Mouse (Mus musculus) limb, embryonic 14.5 days (tissue): Measurements from ENCODE around the gene Ms4a15. TPM values are rescaled to one million over a fixed set of nuclear protein-coding genes. Genes with fewer than 3 reads are reported as not detected.

Experiments
- ATAC-seq: fragments of 200-750 bp; cut with Nextera tagmentation; 2 replicates; pipeline ENCODE4 v1.8.0; 2017; ENCODE audit warnings: low read depth, moderate number of reproducible peaks, moderate TSS enrichment; ENCODE audit not compliant: low FRiP score
- DNase-seq: peaks from one replicate; pipeline ENCODE4 v3.0.0-alpha.2; 2015; ENCODE audit warnings: low spot score
- H3K27ac ChIP-seq: fragments of 300-500 bp; sonication (generic); replicated peaks from 2 replicates; pipeline ENCODE4 v1.5.1; 2014; ENCODE audit warnings: low read depth, mild to moderate bottlenecking, low read length, moderate library complexity, mixed read lengths
- H3K27me3 ChIP-seq: fragments of 300-500 bp; sonication (generic); 2 replicates; pipeline ENCODE4 v1.6.1; 2014; ENCODE audit warnings: low read length, mixed read lengths; ENCODE audit not compliant: control insufficient read depth, insufficient read depth
- H3K36me3 ChIP-seq: fragments of 300-500 bp; sonication (generic); 2 replicates; pipeline ENCODE4 v1.6.1; 2014; ENCODE audit warnings: mild to moderate bottlenecking, low read length, moderate library complexity, mixed read lengths; ENCODE audit not compliant: control insufficient read depth, insufficient read depth
- H3K4me1 ChIP-seq: fragments of 300-500 bp; sonication (generic); 2 replicates; pipeline ENCODE4 v1.6.1; 2014; ENCODE audit warnings: antibody characterized with exemption, low read length, mixed read lengths; ENCODE audit not compliant: control insufficient read depth, insufficient read depth
- H3K4me2 ChIP-seq: fragments of 300-500 bp; sonication (generic); replicated peaks from 2 replicates; pipeline ENCODE4 v1.6.1; 2014; ENCODE audit warnings: low read depth, mild to moderate bottlenecking, low read length, moderate library complexity; ENCODE audit not compliant: severe bottlenecking
- H3K4me3 ChIP-seq: fragments of 300-500 bp; sonication (generic); replicated peaks from 2 replicates; pipeline ENCODE4 v1.5.1; 2014; ENCODE audit warnings: low read length
- H3K9ac ChIP-seq: fragments of 300-500 bp; sonication (generic); 2 replicates; pipeline ENCODE4 v1.6.1; 2014; ENCODE audit warnings: mild to moderate bottlenecking, low read depth, low read length, moderate library complexity; ENCODE audit not compliant: severe bottlenecking
- H3K9me3 ChIP-seq: fragments of 300-500 bp; sonication (generic); 2 replicates; pipeline ENCODE4 v1.6.1; 2016; ENCODE audit warnings: low read length; ENCODE audit not compliant: control insufficient read depth
- POLR2A ChIP-seq: fragments of 200-500 bp; IDR thresholded peaks from 2 replicates; pipeline ENCODE4 v1.8.0; 2012; ENCODE audit warnings: inconsistent platforms, mild to moderate bottlenecking, moderate library complexity, borderline replicate concordance; ENCODE audit not compliant: insufficient read depth, insufficient read length; ENCODE audit errors: extremely low read depth
- WGBS: fragments of 180-500 bp; shearing (Covaris S2); extraction: QIAGEN DNeasy Blood & Tissue Kit; methylation state at CpG from one replicate; pipeline ENCODE4 v1.1.7; 2014; 5-methylcytosine and 5-hydroxymethylcytosine counted together
- polyA plus RNA-seq, 2 experiments: library from polyadenylated mRNA; depleted of rRNA in 1 of 2; stranded (reverse) in 1 of 2; unstranded in 1 of 2; fragments of >200 nt; fragmentation: Nextera tagmentation in 1 of 2; extraction: Ambion mirVana in 1 of 2; gene quantifications; 2 replicates each; pipeline versions ENCODE4 v1.2.1 to v1.2.3; 2012 to 2014

Ms4a15 gene
- polyA plus RNA-seq, 2 experiments, result not detected

- Histone ChIP-seq H3K4me1 (no peaks in the 10 kb centered on the region), H3K4me3 (no peak overlapping the region), H3K27me3 (no peaks in the 10 kb centered on the region), H3K4me2 (0 out of 2 replicates have a peak overlapping the region, but pooled peaks have one; percentile 21), H3K27ac (no peak overlapping the region), H3K9me3 (no peaks in the 10 kb centered on the region), H3K36me3 (no peaks in the 10 kb centered on the region), H3K9ac (no peak overlapping the region)
- ATAC-seq (no peak), DNase-seq (no peak)
- 24% methylated on average over 14 of the region's 14 CpGs for WGBS
- no peak for TF ChIP-seq POLR2A
These were observed 9.9 kb downstream of the Ms4a15 start for GRCm38 (mm10) chr19:10983146-10983545.

- no peak for ATAC-seq
- TF ChIP-seq POLR2A, result no peak
These were observed 12.8 kb downstream of the Ms4a15 start for GRCm38 (mm10) chr19:10980210-10980609.

GRCm38 (mm10) chr19:10979184-10980168 lies 13.6 kb downstream of the Ms4a15 start:
- H3K4me1 ChIP-seq, result no peaks in the 10 kb centered on the region
- H3K4me2 ChIP-seq, result no peak overlapping the region
- H3K9ac ChIP-seq, result no peak overlapping the region
- ATAC-seq (peak; percentile 55; the same call in 1 of the 2 replicates), DNase-seq (peak; percentile 61)
- no peak for TF ChIP-seq POLR2A
- WGBS, result 10% methylated on average over 18 of the region's 18 CpGs
- H3K9me3 ChIP-seq, result no peaks in the 10 kb centered on the region
- no peak overlapping the region for H3K4me3 ChIP-seq
- H3K36me3 ChIP-seq, result no peaks in the 10 kb centered on the region
- no peaks in the 10 kb centered on the region for H3K27me3 ChIP-seq
- H3K27ac ChIP-seq, result no peak overlapping the region

More at GRCm38 (mm10) chr19:10980210-10980609, 12.8 kb downstream of the Ms4a15 start:
- Histone ChIP-seq H3K36me3 (no peaks in the 10 kb centered on the region), H3K27ac (no peak overlapping the region), H3K4me3 (no peak overlapping the region), H3K4me2 (no peak overlapping the region), H3K9ac (no peak overlapping the region), H3K27me3 (no peaks in the 10 kb centered on the region), H3K9me3 (no peaks in the 10 kb centered on the region), H3K4me1 (no peaks in the 10 kb centered on the region)
- no peak for DNase-seq
- WGBS, result 86% methylated on average over 5 of the region's 5 CpGs

- peak; percentile 31 for DNase-seq
These were observed 16.7 kb downstream of the Ms4a15 start for GRCm38 (mm10) chr19:10976318-10976717.

GRCm38 (mm10) chr19:10975187-10975586 lies 17.9 kb downstream of the Ms4a15 start:
- ATAC-seq (no peak), DNase-seq (no peak)
- no peaks in the 10 kb centered on the region for H3K9me3 ChIP-seq
- no peaks in the 10 kb centered on the region for H3K27me3 ChIP-seq
- TF ChIP-seq POLR2A, result no peak
- no peaks in the 10 kb centered on the region for H3K4me1 ChIP-seq
- no peak overlapping the region for H3K27ac ChIP-seq
- no peak overlapping the region for H3K4me3 ChIP-seq
- no peaks in the 10 kb centered on the region for H3K36me3 ChIP-seq
- no peak overlapping the region for H3K9ac ChIP-seq
- WGBS, result 72% methylated on average over 2 of the region's 2 CpGs
- H3K4me2 ChIP-seq, result no peak overlapping the region

More at GRCm38 (mm10) chr19:10976318-10976717, 16.7 kb downstream of the Ms4a15 start:
- no peak for ATAC-seq
- no peaks in the 10 kb centered on the region for H3K9me3 ChIP-seq
- 41% methylated on average over 4 of the region's 4 CpGs for WGBS
- no peak overlapping the region for H3K27ac ChIP-seq
- H3K4me1 ChIP-seq, result no peaks in the 10 kb centered on the region
- no peaks in the 10 kb centered on the region for H3K36me3 ChIP-seq
- no peak overlapping the region for H3K4me3 ChIP-seq
- no peak overlapping the region for H3K4me2 ChIP-seq
- H3K27me3 ChIP-seq, result no peaks in the 10 kb centered on the region
- H3K9ac ChIP-seq, result no peak overlapping the region
- TF ChIP-seq POLR2A, result no peak
